Mouse (Mus musculus) C2C12 (cell line): Measurements from ENCODE around the gene Ttc7.

Experiments used
- CEBPB ChIP-seq: IDR thresholded peaks from one replicate; pipeline ENCODE4 v1.6.1; 2011; ENCODE audit warnings: low read depth, mild to moderate bottlenecking, control low read depth, moderate library complexity
- CTCF ChIP-seq: IDR thresholded peaks from one replicate; pipeline ENCODE4 v1.5.1; 2011; ENCODE audit not compliant: control insufficient read depth, insufficient read depth, insufficient read length
- FOSL1 ChIP-seq: IDR thresholded peaks from one replicate; pipeline ENCODE4 v1.8.0; 2011; ENCODE audit warnings: mild to moderate bottlenecking, low read length; ENCODE audit not compliant: poor library complexity, insufficient read depth, severe bottlenecking
- MAX ChIP-seq: IDR thresholded peaks from one replicate; pipeline ENCODE4 v1.6.1; 2011; ENCODE audit warnings: mild to moderate bottlenecking, control low read depth
- MYOD1 ChIP-seq: IDR thresholded peaks from one replicate; pipeline ENCODE4 v1.6.1; 2011; ENCODE audit warnings: low read depth; ENCODE audit not compliant: control insufficient read depth, insufficient read length
- MYOG ChIP-seq: IDR thresholded peaks from one replicate; pipeline ENCODE4 v1.6.1; 2011; ENCODE audit not compliant: control insufficient read depth, insufficient read length; ENCODE audit errors: extremely low read depth
- USF1 ChIP-seq: IDR thresholded peaks from one replicate; pipeline ENCODE4 v1.6.1; 2011; ENCODE audit warnings: low read depth, mild to moderate bottlenecking, control low read depth, moderate library complexity

DNA sequence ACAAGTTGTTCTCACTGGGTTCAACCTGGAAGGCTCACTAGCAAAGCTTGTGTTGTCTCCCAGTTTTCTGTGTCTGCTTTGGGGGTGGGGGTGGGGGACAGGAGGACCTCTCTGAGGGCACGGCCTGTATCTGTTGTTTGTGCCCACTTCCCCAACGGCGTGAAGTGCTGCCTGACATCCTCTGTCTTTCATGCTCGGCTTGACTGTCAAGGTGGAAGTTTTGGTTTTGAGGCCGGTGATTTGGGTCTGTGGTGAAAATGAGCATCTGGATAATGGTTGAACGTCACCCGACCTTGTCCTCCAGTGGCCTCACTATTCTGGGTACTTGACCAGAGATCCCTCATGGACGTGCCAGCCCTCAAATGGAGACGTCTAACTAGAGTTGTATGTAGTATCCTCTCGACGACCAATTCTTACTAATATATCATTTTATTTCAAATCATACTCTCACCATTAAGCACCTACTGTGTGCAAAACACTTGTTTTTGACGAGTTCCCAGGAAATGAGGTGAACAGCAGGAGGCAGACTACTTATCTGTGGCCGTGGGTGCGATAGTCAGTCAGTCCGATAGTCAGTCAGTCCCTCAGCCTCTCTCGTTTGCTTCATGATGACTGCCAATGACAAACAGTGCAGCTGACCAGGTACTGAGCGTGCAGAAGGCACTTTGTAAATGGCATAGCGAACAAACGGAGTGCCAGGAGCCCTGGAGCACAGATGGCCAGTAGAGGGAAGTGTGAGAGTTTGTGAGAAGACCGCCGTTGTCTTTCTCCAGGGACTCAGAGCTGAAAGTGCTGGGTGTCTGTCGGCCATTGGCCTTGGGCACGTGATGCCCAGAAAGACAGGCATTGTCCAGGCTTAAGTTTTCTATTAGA, 33.4 kb downstream of the Ttc7 start:
- TF ChIP-seq USF1 (no peak), CTCF (no peak), MYOD1 (no peak), MYOG (no peak), CEBPB (no peak), MAX (no peak), FOSL1 (no peak)
